Mouse (Mus musculus) cerebellum, adult 9-11 months (tissue): ENCODE measurements around the gene Ranbp10.

ENCODE experiments used
- DNase-seq: peaks from one replicate; pipeline ENCODE4 v3.0.0; 2022

The Ranbp10 gene

DNA sequence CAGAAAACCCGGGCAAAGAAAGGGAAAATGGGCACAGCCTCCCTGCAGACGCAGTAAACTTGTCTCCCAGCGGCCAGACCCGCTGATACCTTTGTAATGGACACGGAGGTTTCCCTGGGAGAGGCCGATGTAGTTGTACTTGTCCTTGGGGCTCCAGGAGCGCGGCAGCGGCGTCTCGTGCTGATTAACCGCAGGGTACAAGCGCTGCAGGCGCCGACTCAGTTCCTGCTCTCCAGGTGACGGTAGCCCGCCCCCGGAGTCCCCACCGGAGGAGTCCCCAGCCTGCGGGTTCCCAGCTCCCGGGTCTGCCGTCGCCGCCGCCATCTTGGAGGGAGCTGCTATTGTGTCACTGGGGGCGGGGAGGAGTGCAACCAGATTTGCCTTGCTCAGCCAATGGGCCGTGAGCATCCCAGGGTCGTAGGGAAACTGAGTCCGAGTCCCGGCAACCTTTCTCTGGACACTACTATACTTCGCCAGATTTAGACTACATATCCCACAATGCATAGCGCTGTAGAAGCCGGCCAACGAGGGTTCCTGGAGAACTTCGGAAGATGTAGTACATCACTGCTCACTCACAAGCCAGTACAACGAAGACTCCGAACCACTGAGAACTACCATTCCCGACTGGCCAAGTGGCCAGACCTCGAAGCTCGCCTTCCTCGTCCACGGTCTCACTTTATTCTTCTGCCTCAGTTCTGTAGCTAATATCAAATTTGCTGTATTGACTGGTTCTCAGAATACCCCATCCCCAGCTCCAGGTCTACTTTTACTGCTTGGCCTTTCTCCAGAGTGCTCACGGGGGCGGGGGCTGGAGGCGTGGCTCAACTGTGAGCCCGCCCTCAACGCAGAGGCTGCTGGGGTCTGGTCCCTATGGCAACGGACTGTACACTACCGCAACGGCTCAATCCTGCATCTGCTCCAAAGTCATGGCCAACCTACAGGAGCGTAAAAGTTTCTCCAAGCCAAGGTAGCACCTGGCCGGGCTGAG, at the start of gene Ranbp10, which contains the start of gene Tsnaxip1:
Gene Ranbp10, minus strand, starts transcription at position 490 of the 988 bp plus-strand sequence.
Gene Tsnaxip1, plus strand, starts transcription at position 871 of the 988 bp plus-strand sequence.
- DNase-seq, result peak; percentile 99

GRCm38 (mm10) chr8:105874301-105874700, 47.2 kb upstream of the Ranbp10 start:
- no peak for DNase-seq

DNA sequence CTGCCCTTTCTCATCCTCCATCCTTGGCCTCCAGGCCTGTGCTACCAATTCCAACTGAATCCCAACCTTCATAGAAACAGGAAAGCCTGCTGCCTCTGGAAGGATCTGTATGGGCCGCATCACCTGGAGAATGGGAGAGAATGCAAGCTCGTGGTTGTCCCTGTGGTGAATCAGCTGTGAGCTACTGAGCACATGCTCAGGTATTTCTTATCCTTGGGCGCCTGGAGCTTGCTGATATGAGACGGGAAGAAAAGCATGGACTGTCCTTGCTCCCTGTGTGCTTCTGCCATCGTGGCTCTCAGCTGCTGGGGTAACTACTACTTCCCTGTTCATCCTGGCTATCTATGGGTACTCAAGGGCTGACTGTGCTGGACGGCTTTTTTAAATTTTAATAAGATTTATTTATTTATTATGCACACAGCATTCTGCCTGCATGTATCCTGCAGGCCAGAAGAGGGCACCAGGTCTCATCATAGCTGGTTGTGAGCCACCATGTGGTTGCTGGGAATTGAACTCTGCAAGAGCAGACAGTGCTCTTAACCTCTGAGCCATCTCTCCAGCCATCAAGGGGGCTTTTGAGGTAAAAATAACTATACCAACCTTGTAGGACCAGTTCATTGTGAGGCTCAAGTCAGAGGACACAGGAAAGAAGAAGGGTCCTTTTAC, 39.3 kb upstream of the Ranbp10 start:
- DNase-seq, result no peak

GRCm38 (mm10) chr8:105861951-105862350, 34.8 kb upstream of the Ranbp10 start:
- no peak for DNase-seq

DNA sequence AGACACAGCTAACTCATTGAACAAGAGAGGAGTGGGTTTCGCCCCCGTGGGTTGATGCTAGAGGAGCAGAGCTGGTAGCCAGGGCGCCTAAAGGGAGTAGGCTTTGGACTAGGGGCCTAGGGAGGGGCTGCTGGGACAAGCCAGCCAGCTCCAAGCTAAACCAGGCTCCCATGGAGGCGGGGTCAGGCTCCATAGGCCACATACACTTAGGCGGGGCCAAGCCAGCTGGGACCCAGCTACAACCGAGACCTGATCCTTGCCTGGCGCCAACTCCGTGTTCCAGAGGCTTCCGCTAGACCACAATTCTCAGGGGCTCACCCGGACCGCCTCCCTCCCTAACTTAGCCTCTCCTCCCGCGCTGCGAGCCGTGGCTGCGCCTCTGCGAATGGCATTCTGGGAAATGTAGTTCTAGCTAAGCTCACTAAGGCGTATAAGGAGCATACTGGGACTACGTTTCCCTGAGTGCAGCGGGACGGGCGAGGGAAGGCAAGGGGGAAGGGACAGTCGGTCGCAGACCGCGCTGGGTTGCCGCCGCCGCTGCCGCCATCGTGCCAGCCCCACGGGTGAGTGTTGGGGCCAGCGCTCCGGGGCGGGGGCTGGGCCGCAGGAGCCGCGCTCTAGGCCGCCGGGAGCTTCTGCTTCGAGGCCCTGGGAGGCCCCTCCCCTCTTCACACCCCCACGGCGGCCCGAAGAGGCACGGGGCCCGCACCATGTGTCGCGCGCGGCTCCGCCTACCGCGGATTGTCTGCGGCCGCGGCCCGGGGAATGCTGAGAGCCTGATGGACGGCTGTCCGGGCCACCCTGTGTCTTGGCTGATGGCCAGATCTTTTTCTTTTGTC, 33.2 kb upstream of the Ranbp10 start, which contains the start of gene Nutf2:
Gene Nutf2, plus strand, starts transcription at position 438 of the 839 bp plus-strand sequence.
- peak; percentile 97 for DNase-seq

DNA sequence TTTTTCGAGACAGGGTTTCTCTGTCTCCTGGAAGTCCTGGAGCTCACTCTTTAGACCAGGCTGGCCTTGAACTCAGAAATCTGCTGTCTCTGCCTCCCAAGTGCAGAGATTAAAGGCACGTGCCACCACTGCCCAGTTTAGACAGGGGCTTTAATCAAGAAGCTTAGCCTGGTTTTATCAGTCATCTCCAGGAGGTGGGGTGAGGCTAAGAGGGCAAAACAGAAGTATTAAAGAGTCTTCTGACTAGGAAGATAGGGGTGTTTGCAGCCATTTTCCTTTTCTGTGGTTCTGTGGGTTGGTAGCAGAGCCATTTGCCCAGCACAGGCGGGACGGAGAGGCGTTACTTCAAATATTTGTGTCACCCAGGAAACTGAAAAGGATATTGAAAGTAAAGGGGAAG, 32.2 kb upstream of the Ranbp10 start:
- DNase-seq, result no peak

DNA sequence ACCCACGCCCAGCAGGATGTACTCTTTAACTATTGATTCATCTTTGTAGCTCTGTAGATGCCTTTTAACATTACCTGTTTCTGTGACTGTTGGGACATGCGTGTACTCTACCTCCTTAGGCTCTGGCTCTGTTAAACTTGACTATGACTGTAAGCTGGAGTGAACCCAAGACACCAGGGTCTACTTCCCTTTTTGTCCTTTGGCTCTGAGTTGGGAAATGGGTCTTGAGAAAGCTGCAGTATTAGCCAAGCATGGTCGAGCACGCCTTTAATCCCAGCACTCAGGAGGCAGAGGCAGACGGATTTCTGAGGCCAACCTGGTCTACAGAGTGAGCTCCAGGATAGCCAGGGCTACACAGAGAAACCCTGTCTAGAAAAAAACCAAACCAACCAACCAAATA, 31.3 kb upstream of the Ranbp10 start:
- no peak for DNase-seq

- DNase-seq, result peak; percentile 66
Measured at GRCm38 (mm10) chr8:105856168-105856835, 29.2 kb upstream of the Ranbp10 start.

- DNase-seq, result peak; percentile 70
Measured at GRCm38 (mm10) chr8:105855248-105856167, 28.4 kb upstream of the Ranbp10 start.

DNA sequence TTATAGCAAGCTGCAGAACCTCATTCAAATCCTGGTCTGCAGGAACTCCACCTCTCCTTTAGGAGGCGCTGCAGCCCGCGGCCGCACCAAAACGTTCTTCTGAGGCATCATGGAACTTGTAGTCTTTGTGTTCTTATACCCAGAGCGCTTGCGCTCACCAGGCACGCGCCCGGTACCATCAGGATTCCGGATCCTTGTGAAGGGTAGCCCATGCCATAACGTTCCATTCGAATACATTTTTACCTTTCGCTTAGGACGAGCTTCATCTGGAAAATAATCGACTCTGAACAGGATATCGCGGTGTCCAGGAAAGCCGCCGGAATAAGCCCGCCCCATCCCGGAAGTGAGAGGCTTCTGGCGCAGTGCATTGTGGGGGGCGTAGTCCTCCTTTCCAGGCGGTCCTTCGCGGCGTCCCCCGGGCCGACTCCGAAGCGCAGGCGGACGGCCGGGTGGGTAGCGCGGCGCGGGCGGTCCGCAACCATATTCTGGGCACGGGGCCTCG, 27.6 kb upstream of the Ranbp10 start, which contains the start of gene Thap11:
Gene Thap11, plus strand, starts transcription at position 418 of the 502 bp plus-strand sequence.
- DNase-seq, result peak; percentile 91

GRCm38 (mm10) chr8:105854303-105854702, 27.2 kb upstream of the Ranbp10 start:
- peak; percentile 63 for DNase-seq

DNA sequence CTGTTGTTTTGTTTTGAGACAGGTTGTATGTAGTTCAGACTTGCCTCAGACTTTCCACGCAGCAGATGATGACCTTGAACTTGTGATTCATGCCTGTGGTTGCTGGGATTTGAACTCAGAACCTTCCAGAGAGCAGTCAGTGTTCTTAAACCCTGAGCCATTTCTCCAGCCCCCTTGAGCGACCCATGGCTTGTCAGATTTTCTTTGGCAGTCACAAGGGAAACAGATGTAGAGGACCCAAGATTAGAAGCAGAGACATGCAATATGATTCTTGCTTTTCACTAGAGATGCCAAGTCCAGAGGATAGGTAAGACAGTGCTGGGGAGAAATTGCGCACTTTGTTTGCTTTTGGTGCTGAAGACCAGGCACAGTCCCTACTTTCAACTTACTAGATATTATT, 26.0 kb upstream of the Ranbp10 start, which contains the start of gene Cenpt:
Gene Cenpt, minus strand, starts transcription at position 101 of the 400 bp plus-strand sequence.
- DNase-seq, result no peak

DNA sequence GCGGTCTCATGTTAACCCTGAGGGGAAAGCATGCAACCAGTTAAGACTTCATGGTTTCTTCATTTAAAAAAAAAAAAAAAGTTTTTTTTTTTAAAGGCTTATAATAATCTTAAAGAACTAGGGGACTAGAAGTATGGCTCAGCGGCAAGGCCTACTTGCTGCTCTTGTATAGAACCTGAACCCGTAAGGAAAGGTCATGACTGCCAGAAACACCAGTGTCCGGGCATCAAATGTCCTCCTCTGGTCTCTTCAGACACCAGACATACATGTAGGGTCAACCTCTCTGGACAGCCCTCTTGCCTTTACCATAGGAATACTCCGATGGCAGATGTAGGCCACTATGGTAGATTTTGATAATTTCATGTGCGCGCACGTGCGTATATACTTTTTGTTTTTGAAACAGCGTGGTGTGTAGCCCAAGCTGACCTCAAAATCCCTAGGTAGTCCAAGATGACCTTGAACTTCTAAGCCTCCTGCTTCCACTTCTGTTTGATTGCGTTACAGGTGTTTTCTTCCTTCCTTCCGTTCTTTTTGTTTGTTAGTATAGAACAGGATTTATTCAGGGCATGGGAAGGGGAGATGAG, 25.1 kb upstream of the Ranbp10 start:
- DNase-seq, result no peak

DNA sequence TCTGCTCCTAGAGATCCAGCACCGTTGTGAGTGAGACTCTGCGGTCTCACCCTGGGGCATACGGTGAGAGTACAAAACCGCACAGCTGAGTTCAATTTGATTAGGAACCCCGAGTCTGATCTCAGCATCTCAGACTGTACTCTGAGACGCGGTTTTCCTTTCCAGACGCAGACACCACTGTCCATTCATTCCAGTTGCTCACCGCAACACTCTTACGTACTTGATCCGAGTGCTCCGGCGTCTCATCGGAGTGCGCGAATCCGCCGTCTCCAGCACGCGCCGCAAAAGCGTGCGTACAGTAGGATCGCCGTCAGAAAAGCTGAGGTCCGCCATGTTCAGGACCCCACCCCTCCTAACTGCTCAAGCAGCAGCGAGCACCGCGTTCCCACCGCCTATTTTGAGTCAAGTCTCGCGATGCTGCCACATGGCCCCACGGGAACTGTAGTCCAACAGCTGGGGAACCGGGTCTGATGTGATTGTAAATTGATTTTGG, 24.5 kb upstream of the Ranbp10 start:
- DNase-seq, result peak; percentile 84

DNA sequence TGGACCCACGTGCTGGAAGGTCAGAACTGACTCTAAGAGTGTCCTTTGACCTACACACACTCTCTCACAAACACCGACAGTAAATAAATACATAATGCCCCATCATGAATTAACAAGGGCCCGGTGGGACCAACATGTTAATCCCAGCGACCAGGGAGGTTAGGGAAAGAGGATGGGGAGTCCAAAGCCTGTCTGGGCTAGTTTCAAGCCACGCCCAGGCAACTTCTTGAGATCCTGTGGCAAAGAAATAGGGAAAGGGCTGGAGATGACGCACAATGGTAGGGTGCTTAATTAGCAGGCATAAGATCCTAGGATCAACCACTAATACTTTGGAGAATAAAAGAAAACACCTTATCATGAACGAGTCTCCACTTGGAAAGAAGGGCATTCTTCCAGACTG, 23.5 kb upstream of the Ranbp10 start:
- no peak for DNase-seq

- no peak for DNase-seq
Measured at GRCm38 (mm10) chr8:105850014-105850413, 22.9 kb upstream of the Ranbp10 start.

DNA sequence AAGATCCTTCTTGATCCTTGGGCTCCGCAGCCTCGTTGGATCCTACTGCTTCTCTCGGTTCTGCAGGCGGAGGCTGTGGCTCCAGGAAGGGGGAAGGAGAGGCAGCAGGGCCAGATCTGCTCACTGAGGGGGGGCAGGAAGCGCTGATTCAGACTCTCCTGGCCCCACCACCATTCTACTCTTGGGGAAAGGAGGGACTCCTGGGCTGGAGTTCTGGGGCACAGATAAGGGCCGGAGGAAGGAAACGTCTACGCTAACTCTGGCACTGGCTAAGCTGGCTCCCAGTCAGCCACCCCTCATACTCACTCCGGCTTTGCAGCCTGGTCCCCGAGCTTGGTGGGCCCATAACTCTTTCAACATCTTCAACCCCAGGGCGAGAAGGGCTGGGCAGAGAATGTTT, 19.5 kb upstream of the Ranbp10 start:
- no peak for DNase-seq

GRCm38 (mm10) chr8:105839209-105839608, 12.1 kb upstream of the Ranbp10 start:
- DNase-seq, result no peak

DNA sequence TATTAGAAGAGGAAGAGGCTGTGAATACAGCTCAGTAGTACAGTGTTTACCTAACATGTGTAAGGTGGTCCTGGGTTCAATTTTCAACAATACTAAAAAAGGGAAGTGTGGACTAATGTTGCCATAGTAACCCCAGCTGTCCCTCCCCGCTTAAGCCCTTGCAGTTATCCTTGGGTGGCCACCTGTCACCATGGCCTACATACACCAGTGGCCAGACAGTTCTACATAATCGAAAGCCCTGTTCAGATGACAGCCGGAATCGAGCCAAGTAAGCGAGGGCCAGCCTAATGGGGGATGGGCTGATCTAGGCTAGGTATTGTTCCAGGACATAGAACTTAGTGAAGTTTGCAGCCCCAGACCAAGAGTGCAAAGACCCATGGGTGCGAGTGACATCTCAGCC, 9.8 kb upstream of the Ranbp10 start:
- DNase-seq, result peak; percentile 38

DNA sequence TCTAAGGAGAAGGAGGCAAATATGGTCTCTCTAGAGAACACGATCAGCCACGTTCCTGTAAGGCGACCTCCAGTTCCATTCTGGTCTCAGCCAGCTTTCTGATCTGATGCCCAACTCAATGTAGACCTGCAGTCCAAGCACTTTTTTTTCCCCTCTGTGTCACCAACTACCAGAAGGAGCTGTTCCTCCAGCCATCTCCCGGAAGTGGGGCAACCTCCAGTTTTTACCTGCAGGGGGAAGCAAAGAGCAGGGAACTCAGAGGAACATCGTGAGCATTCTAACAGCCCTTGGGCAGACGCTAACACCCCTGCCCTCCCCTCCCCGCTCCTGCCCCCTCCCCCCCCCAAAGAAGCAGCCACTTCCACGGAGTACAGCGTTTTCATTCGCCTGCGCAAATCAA, 8.2 kb upstream of the Ranbp10 start:
- DNase-seq, result peak; percentile 41
